10 mouse cellular contexts compared by ENCODE assay signal in genomic region chr9:31254697-31255004, GRCm38 (mm10). TPM values are rescaled to one million over a fixed set of nuclear protein-coding genes. Genes with fewer than 3 reads are reported as not detected.
DNase-seq lines count a peak whose midpoint lies in the region; ATAC-seq and TF ChIP-seq lines count a peak whose summit lies in the region.
"Had no signal": no experiment of that assay in that cellular context is flagged by ENCODE, and none has a peak within 500 bp of the region (broad histone marks: within the 10 kb centered on the region; RNA-seq: fewer than 3 reads in every experiment).

No protein-coding gene starts in this region.

- H3K27ac ChIP-seq in bone marrow, adult 2 months (ENCODE audit: control insufficient read depth, insufficient read depth, low read depth, low read length, poor library complexity) = peak overlapping the region; percentile 57; the same call in 1 of the 2 replicates
- H3K27ac ChIP-seq in liver, embryonic 11.5 days (ENCODE audit: low read depth, low read length) = peak overlapping the region; percentile 76
- no peak overlapping the region for H3K27ac ChIP-seq in forebrain, embryonic 12.5 days

- H3K9me3 ChIP-seq in liver, embryonic 11.5 days (ENCODE audit: control insufficient read depth, low read length) = no peaks in the 10 kb centered on the region
- no peaks in the 10 kb centered on the region for H3K9me3 ChIP-seq in forebrain, embryonic 12.5 days
- H3K9me3 ChIP-seq: embryonic facial prominence, embryonic 12.5 days; heart, embryonic 15.5 days had no signal

- 37% methylated on average over 7 of the region's 7 CpGs for WGBS in bone marrow, adult 2 months
- 48% methylated on average over 7 of the region's 7 CpGs for WGBS in liver, embryonic 11.5 days
- WGBS in forebrain, embryonic 12.5 days = 91% methylated on average over 7 of the region's 7 CpGs

- H3K4me3 ChIP-seq in bone marrow, adult 2 months (replicated peaks; ENCODE audit: control insufficient read depth, low read depth, low read length) = no peak overlapping the region
- peak overlapping the region; percentile 27; the same call in 1 of the 2 replicates for H3K4me3 ChIP-seq in liver, embryonic 11.5 days (ENCODE audit: low read depth, low read length)
- no peak overlapping the region for H3K4me3 ChIP-seq in forebrain, embryonic 12.5 days (replicated peaks)
- H3K4me3 ChIP-seq: embryonic facial prominence, embryonic 12.5 days; heart, embryonic 15.5 days had no signal

- no peaks in the 10 kb centered on the region for H3K36me3 ChIP-seq in liver, embryonic 11.5 days (ENCODE audit: control insufficient read depth, insufficient read depth, low read length)
- no peaks in the 10 kb centered on the region for H3K36me3 ChIP-seq in forebrain, embryonic 12.5 days (replicated peaks)
- H3K36me3 ChIP-seq: embryonic facial prominence, embryonic 12.5 days; heart, embryonic 15.5 days had no signal

- H3K27me3 ChIP-seq in liver, embryonic 11.5 days (replicated peaks; ENCODE audit: control insufficient read depth, insufficient read depth, low read length) = no peaks in the 10 kb centered on the region
- no peaks in the 10 kb centered on the region for H3K27me3 ChIP-seq in forebrain, embryonic 12.5 days
- H3K27me3 ChIP-seq: embryonic facial prominence, embryonic 12.5 days; heart, embryonic 15.5 days had no signal

- 0 out of 2 replicates have a peak overlapping the region, but pooled peaks have one; percentile 23 for H3K9ac ChIP-seq in liver, embryonic 11.5 days (ENCODE audit: low read depth, low read length)
- H3K9ac ChIP-seq in forebrain, embryonic 12.5 days = no peak overlapping the region
- H3K9ac ChIP-seq: embryonic facial prominence, embryonic 12.5 days; heart, embryonic 15.5 days had no signal

- peaks cover 8% of the 10 kb centered on the region for H3K4me1 ChIP-seq in bone marrow, adult 2 months (ENCODE audit: control insufficient read depth, insufficient read depth, low read length)
- H3K4me1 ChIP-seq in liver, embryonic 11.5 days (replicated peaks; ENCODE audit: control insufficient read depth, insufficient read depth, low read length) = peaks cover 29% of the 10 kb centered on the region
- no peaks in the 10 kb centered on the region for H3K4me1 ChIP-seq in forebrain, embryonic 12.5 days
- H3K4me1 ChIP-seq: embryonic facial prominence, embryonic 12.5 days had no signal

- TF ChIP-seq CTCF in bone marrow, adult 2 months (IDR thresholded peaks at IDR 0.05; ENCODE audit: control insufficient read depth, insufficient read depth, low read length) = no peak

- H3K4me2 ChIP-seq in liver, embryonic 11.5 days = peak overlapping the region; percentile 60
- no peak overlapping the region for H3K4me2 ChIP-seq in forebrain, embryonic 12.5 days
- H3K4me2 ChIP-seq: embryonic facial prominence, embryonic 12.5 days; heart, embryonic 15.5 days had no signal

- peak; percentile 82 for ATAC-seq in liver, embryonic 11.5 days (replicated peaks; ENCODE audit: low FRiP score)
- no peak for ATAC-seq in forebrain, embryonic 12.5 days (ENCODE audit: low FRiP score)

- peak; percentile 57 to 70 for DNase-seq in lung, adult 18-20 months
- DNase-seq in lung, postnatal 14 days = no peak
- no peak for DNase-seq in liver, embryonic 11.5 days (ENCODE audit: low spot score)
- DNase-seq in spleen, postnatal 4 days (ENCODE audit: low spot score in 2 of 2) = peak; percentile 71 to 76
- no peak for DNase-seq in layer of hippocampus, adult 9-11 months
- no peak for DNase-seq in cerebellum, adult 11-12 months

- TF ChIP-seq POLR2A in bone marrow, adult 2 months (IDR thresholded peaks at IDR 0.05; ENCODE audit: borderline replicate concordance, control insufficient read depth, low read depth, low read length) = no peak

RNA-seq across cellular contexts. Expression of gene Prdm10, which starts 25.7 kb away (rescaled TPM):
- 5.0 and 9.6 TPM in 2 replicates for polyA plus RNA-seq in bone marrow, adult 2 months (2011; ENCODE audit: insufficient read depth, insufficient read length, low replicate concordance, missing spikeins)
- 5.7 and 6.5 TPM in 2 replicates for polyA plus RNA-seq in liver, embryonic 11.5 days (2014; fragmentation: Nextera tagmentation; extraction: Ambion mirVana)
- polyA plus RNA-seq in forebrain, embryonic 12.5 days (2016; fragmentation: Nextera tagmentation; extraction: Ambion mirVana) = 10.7 and 11.0 TPM in 2 replicates

RNA-seq across cellular contexts. Expression of gene Aplp2, which starts 43.0 kb away (rescaled TPM):
- polyA plus RNA-seq in bone marrow, adult 2 months (2011; ENCODE audit: insufficient read depth, insufficient read length, low replicate concordance, missing spikeins) = 80.6 and 102 TPM in 2 replicates
- 256 and 297 TPM in 2 replicates for polyA plus RNA-seq in liver, embryonic 11.5 days (2014; fragmentation: Nextera tagmentation; extraction: Ambion mirVana)
- polyA plus RNA-seq in forebrain, embryonic 12.5 days (2016; fragmentation: Nextera tagmentation; extraction: Ambion mirVana) = 213 and 223 TPM in 2 replicates

Comparison
In these comparisons a context has a peak if more than half of its experiments do, and no peak if none do; other contexts are left out.
1. DNase-seq: peak in lung, adult 18-20 months (2 of 2) and spleen, postnatal 4 days (2 of 2); none in lung, postnatal 14 days (single experiment), liver, embryonic 11.5 days (single experiment), layer of hippocampus, adult 9-11 months (single experiment) and cerebellum, adult 11-12 months (single experiment).